Mouse (Mus musculus) stomach, postnatal 0 days (tissue): ENCODE measurements at regions not wholly inside any gene's neighbourhood (a gene's known extent, or its start where the extent isn't known, plus 50 kb on each side); places are given as distances from the start of the nearest gene placed in this dataset.

Experiments used
- CTCF ChIP-seq: IDR thresholded peaks from 2 replicates; pipeline ENCODE4 v1.5.1; 2016; ENCODE audit warnings: antibody characterized with exemption, low read depth, mild to moderate bottlenecking, moderate library complexity
- EP300 ChIP-seq: optimal IDR thresholded peaks from 2 replicates; pipeline ENCODE3; 2016; ENCODE audit warnings: antibody characterized with exemption

GRCm38 (mm10) chr3:119895141-119895540, 110.9 kb upstream of the Ptbp2 start:
- no peak for TF ChIP-seq CTCF
- TF ChIP-seq EP300: no peak
